Mouse (Mus musculus) CH12.LX (cell line): ENCODE measurements around the gene Cd101. TPM values are rescaled to one million over a fixed set of nuclear protein-coding genes. Genes with fewer than 3 reads are reported as not detected.

Experiments used
- DNase-seq: peaks from one replicate; pipeline ENCODE4 v3.0.0-alpha.2; 2013; ENCODE audit errors: extremely low read depth
- H3K27ac ChIP-seq: 2 replicates; pipeline ENCODE4 v1.5.1; 2012; ENCODE audit warnings: low read depth, mild to moderate bottlenecking, control low read depth, moderate library complexity; ENCODE audit not compliant: insufficient read depth
- H3K27me3 ChIP-seq: replicated peaks from 2 replicates; pipeline ENCODE3; 2012; ENCODE audit warnings: inconsistent platforms
- H3K36me3 ChIP-seq, 2 experiments: replicated peaks in 1 of 2; 2 replicates each; pipeline versions ENCODE3 to v1.6.1; 2012; ENCODE audit warnings: inconsistent platforms in 1 of 2, low read length in 1 of 2, mild to moderate bottlenecking in 1 of 2, mixed read lengths in 1 of 2, moderate library complexity in 1 of 2; ENCODE audit not compliant: control insufficient read depth in 1 of 2, insufficient read depth in 1 of 2
- H3K4me1 ChIP-seq, 2 experiments: 2 replicates each; pipeline ENCODE4 v1.6.1; 2012; ENCODE audit warnings: inconsistent platforms in 1 of 2, moderate library complexity in 1 of 2; ENCODE audit not compliant: insufficient read depth in 2 of 2, control insufficient read depth in 1 of 2
- H3K4me2 ChIP-seq: 2 replicates; pipeline ENCODE4 v1.6.1; 2012; ENCODE audit warnings: low read depth, mild to moderate bottlenecking, control low read depth; ENCODE audit not compliant: poor library complexity, insufficient read depth, severe bottlenecking
- H3K4me3 ChIP-seq, 3 experiments: fragments of 150-350 bp in 1 of 3; sonication (generic) in 1 of 3; replicated peaks in 1 of 3; 2 replicates each; pipeline versions ENCODE3 to v1.5.1; 2011 to 2012; ENCODE audit warnings: low read depth in 2 of 3, low read length in 2 of 3, mild to moderate bottlenecking in 2 of 3, moderate library complexity in 2 of 3, control low read depth in 1 of 3, improper control_type of control experiment in 1 of 3, inconsistent platforms in 1 of 3, mixed read lengths in 1 of 3; ENCODE audit not compliant: poor library complexity in 1 of 3
- H3K79me2 ChIP-seq: replicated peaks from 2 replicates; pipeline ENCODE4 v1.6.1; 2012; ENCODE audit warnings: mild to moderate bottlenecking, moderate library complexity; ENCODE audit not compliant: control insufficient read depth, poor library complexity, insufficient read depth, severe bottlenecking; ENCODE audit errors: extremely low read depth
- H3K9ac ChIP-seq: 2 replicates; pipeline ENCODE4 v1.6.1; 2012; ENCODE audit warnings: low read depth, mild to moderate bottlenecking, control low read depth, moderate library complexity; ENCODE audit not compliant: insufficient read depth
- H3K9me3 ChIP-seq: replicated peaks from 2 replicates; pipeline ENCODE3; 2012; ENCODE audit warnings: low read length, inconsistent platforms, mixed read lengths
- BHLHE40 ChIP-seq: IDR thresholded peaks from 2 replicates; pipeline ENCODE4 v1.6.1; 2011; ENCODE audit warnings: mild to moderate bottlenecking, low read depth, low read length, improper control_type of control experiment
- CHD1 ChIP-seq: IDR thresholded peaks from 2 replicates; pipeline ENCODE4 v1.6.1; 2012; ENCODE audit warnings: low read depth, low read length, improper control_type of control experiment, inconsistent platforms
- CTCF ChIP-seq, 2 experiments: IDR thresholded peaks in 1 of 2; conservative IDR thresholded peaks in 1 of 2; 2 replicates each; pipeline ENCODE4 v1.5.1; 2011 to 2012; ENCODE audit warnings: low read depth in 2 of 2, low read length in 2 of 2, improper control_type of control experiment in 1 of 2, inconsistent platforms in 1 of 2, mild to moderate bottlenecking in 1 of 2, moderate library complexity in 1 of 2
- ELF1 ChIP-seq: IDR thresholded peaks from 2 replicates; pipeline ENCODE4 v1.6.1; 2014; ENCODE audit warnings: low read depth, mild to moderate bottlenecking, inconsistent platforms, low read length, improper control_type of control experiment
- ETS1 ChIP-seq: conservative IDR thresholded peaks from 2 replicates; pipeline ENCODE4 v1.6.1; 2012; ENCODE audit warnings: low read depth, mild to moderate bottlenecking, inconsistent platforms, low read length, improper control_type of control experiment, moderate library complexity
- GABPA ChIP-seq: IDR thresholded peaks from 2 replicates; pipeline ENCODE4 v1.6.1; 2012; ENCODE audit warnings: low read depth, low read length, improper control_type of control experiment, inconsistent platforms; ENCODE audit not compliant: insufficient replicate concordance
- MAX ChIP-seq: IDR thresholded peaks from 2 replicates; pipeline ENCODE4 v1.6.1; 2011; ENCODE audit warnings: low read length, improper control_type of control experiment
- MAZ ChIP-seq: IDR thresholded peaks from 2 replicates; pipeline ENCODE4 v1.6.1; 2012; ENCODE audit warnings: low read depth, mild to moderate bottlenecking, inconsistent platforms, low read length, improper control_type of control experiment, moderate library complexity
- MEF2A ChIP-seq: IDR thresholded peaks from 2 replicates; pipeline ENCODE4 v1.6.1; 2014; ENCODE audit warnings: low read depth, mild to moderate bottlenecking, inconsistent platforms, low read length, improper control_type of control experiment, borderline replicate concordance
- MXI1 ChIP-seq: IDR thresholded peaks from 2 replicates; pipeline ENCODE4 v1.6.1; 2011; ENCODE audit warnings: mild to moderate bottlenecking, low read depth, low read length, improper control_type of control experiment
- NELFE ChIP-seq: IDR thresholded peaks from 2 replicates; pipeline ENCODE4 v1.6.1; 2011; ENCODE audit warnings: low read depth, low read length, improper control_type of control experiment
- RCOR1 ChIP-seq: conservative IDR thresholded peaks from 2 replicates; pipeline ENCODE4 v1.6.1; 2012; ENCODE audit warnings: low read depth, mild to moderate bottlenecking, inconsistent platforms, low read length, improper control_type of control experiment
- SMC3 ChIP-seq: IDR thresholded peaks from 2 replicates; pipeline ENCODE4 v1.6.1; 2011; ENCODE audit warnings: low read depth, low read length, improper control_type of control experiment
- UBTF ChIP-seq: IDR thresholded peaks from 2 replicates; pipeline ENCODE4 v1.6.1; 2012; ENCODE audit warnings: low read depth, mild to moderate bottlenecking, inconsistent platforms, low read length, improper control_type of control experiment, moderate library complexity
- USF1 ChIP-seq: IDR thresholded peaks from 2 replicates; pipeline ENCODE4 v1.6.1; 2014; ENCODE audit warnings: low read depth, mild to moderate bottlenecking, inconsistent platforms, low read length, improper control_type of control experiment
- USF2 ChIP-seq: conservative IDR thresholded peaks from 2 replicates; pipeline ENCODE4 v1.6.1; 2011; ENCODE audit warnings: low read depth, low read length, improper control_type of control experiment
- ZC3H11A ChIP-seq: IDR thresholded peaks from 2 replicates; pipeline ENCODE4 v1.6.1; 2012; ENCODE audit warnings: low read depth, mild to moderate bottlenecking, inconsistent platforms, low read length, improper control_type of control experiment
- ZNF384 ChIP-seq: IDR thresholded peaks from 2 replicates; pipeline ENCODE4 v1.6.1; 2012; ENCODE audit warnings: low read depth, low read length, improper control_type of control experiment, inconsistent platforms
- dilution Hi-C: fragments of 300-500 bp; cut with MboI; formaldehyde crosslinking; loops from 2 replicates; pipeline ENCODE4 v1.14.3; 2020; ENCODE audit warnings: low sequenced_read_pairs; ENCODE audit not compliant: extremely low pct_unique_long_range_greater_than_20kb, extremely low pct_ligation_motif_present
- in situ Hi-C: fragments of 300-500 bp; cut with MboI; formaldehyde crosslinking; loops from 3 replicates; pipeline ENCODE4 v1.14.3; 2019; ENCODE audit warnings: low sequenced_read_pairs, low pct_ligation_motif_present, low pct_unique_long_range_greater_than_20kb, mixed read lengths
- polyA plus RNA-seq: library from polyadenylated mRNA; unstranded; fragments of >175 nt; gene quantifications from 2 replicates; pipeline ENCODE4 v1.2.1, GENCODE M21; 2012; ENCODE audit warnings: low read depth; ENCODE audit not compliant: insufficient read length
- total RNA-seq, 2 experiments: library from RNA; depleted of rRNA; stranded (reverse); fragments of 300-350 nt in 1 of 2; fragments of >200 nt in 1 of 2; gene quantifications; 2 replicates each; pipeline ENCODE4 v1.2.3; 2012 to 2014

Cd101 gene
- total and polyA plus RNA-seq, 3 experiments = not detected

DNA sequence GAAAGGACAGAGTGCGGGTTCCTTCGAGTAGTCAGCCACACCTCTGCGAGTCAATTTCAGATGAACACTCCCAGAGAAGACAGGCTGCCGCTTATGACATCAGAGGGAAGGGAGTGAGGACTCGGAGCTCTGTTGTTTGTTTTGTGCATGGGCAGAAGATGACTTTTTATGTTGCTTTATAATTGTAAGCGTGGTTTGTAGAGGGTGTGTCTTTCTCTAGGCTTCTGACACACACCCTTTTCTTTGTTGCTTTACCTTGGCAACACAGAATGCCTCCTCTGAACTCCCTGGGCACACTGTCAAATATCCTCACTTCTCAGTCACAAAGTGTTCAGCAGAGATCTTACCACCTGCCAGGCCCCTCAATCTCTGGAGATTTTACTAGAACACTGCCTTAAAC, 36.8 kb upstream of the Cd101 start:
- no peak for DNase-seq
- H3K27me3 ChIP-seq = no peaks in the 10 kb centered on the region
- in situ Hi-C loops (no loop called here), dilution Hi-C loops (no loop called here)
- no peak overlapping the region for H3K4me3 ChIP-seq
- H3K4me1 ChIP-seq = peaks cover 0 to 6% of the 10 kb centered on the region in 2 experiments; a peak in 1 of 4 replicates
- H3K4me2 ChIP-seq = no peak overlapping the region
- H3K36me3 ChIP-seq = no peaks in the 10 kb centered on the region
- no peak for TF ChIP-seq RCOR1
- no peak for TF ChIP-seq MXI1
- TF ChIP-seq USF2 = no peak
- no peak for TF ChIP-seq UBTF
- TF ChIP-seq SMC3 = no peak
- no peak for TF ChIP-seq CHD1
- no peak for TF ChIP-seq ELF1
- TF ChIP-seq MAZ = no peak
- TF ChIP-seq NELFE = no peak
- TF ChIP-seq MEF2A = no peak
- no peak for TF ChIP-seq ETS1
- no peak for TF ChIP-seq ZC3H11A
- H3K27ac ChIP-seq = no peak overlapping the region
- H3K79me2 ChIP-seq = no peaks in the 10 kb centered on the region
- no peak overlapping the region for H3K9ac ChIP-seq
- no peaks in the 10 kb centered on the region for H3K9me3 ChIP-seq

GRCm38 (mm10) chr3:101061865-101062585, 32.7 kb upstream of the Cd101 start:
- no peak overlapping the region for H3K4me2 ChIP-seq
- H3K27me3 ChIP-seq = no peaks in the 10 kb centered on the region
- no peak overlapping the region for H3K27ac ChIP-seq
- H3K4me1 ChIP-seq = peaks cover 0 to 6% of the 10 kb centered on the region in 2 experiments; a peak in 1 of 4 replicates
- H3K36me3 ChIP-seq = no peaks in the 10 kb centered on the region
- H3K4me3 ChIP-seq = no peak overlapping the region
- H3K9ac ChIP-seq = no peak overlapping the region
- dilution Hi-C loops = no loop called here
- no peak for DNase-seq
- no peaks in the 10 kb centered on the region for H3K79me2 ChIP-seq
- in situ Hi-C loops = no loop called here
- TF ChIP-seq CTCF (conservative IDR thresholded peaks at IDR 0.05 in 1 of 2, IDR thresholded peaks at IDR 0.05 in 1 of 2; ENCODE audit: low read depth in 2 of 2, low read length in 2 of 2) (no peak), USF1 (no peak), GABPA (no peak), ZNF384 (no peak), MAZ (no peak), MAX (no peak), MXI1 (no peak), BHLHE40 (no peak)
- no peaks in the 10 kb centered on the region for H3K9me3 ChIP-seq
